ENCODE assay signal across 8 mouse cellular contexts in genomic region chrX:53057054-53057759, GRCm38 (mm10).
A peak's percentile ranks its signal among the peaks of the same experiment; 100 is the strongest.
DNase-seq lines count a peak whose midpoint lies in the region; ATAC-seq and TF ChIP-seq lines count a peak whose summit lies in the region.

No protein-coding gene starts in this region.

- H3K27ac ChIP-seq in intestine, postnatal 0 days (ENCODE audit: low read depth, low read length): peak overlapping the region; percentile 70
- peak overlapping the region; percentile 95 for H3K27ac ChIP-seq in limb, embryonic 14.5 days (replicated peaks; ENCODE audit: low read depth, low read length)
- peak overlapping the region; percentile 63 for H3K27ac ChIP-seq in midbrain, embryonic 15.5 days
- peak overlapping the region; percentile 62 for H3K27ac ChIP-seq in spleen, adult 2 months (ENCODE audit: insufficient read depth, low read length)

- 17% methylated on average over 32 of the region's 42 CpGs for WGBS in intestine, postnatal 0 days
- 22% methylated on average over 16 of the region's 42 CpGs for WGBS in limb, embryonic 14.5 days
- 16% methylated on average over 36 of the region's 42 CpGs for WGBS in midbrain, embryonic 15.5 days
- WGBS in spleen, adult 2 months: 22% methylated on average over 41 of the region's 42 CpGs

- H3K36me3 ChIP-seq in intestine, postnatal 0 days (ENCODE audit: control insufficient read depth, insufficient read depth): no peaks in the 10 kb centered on the region
- peaks cover 12% of the 10 kb centered on the region for H3K36me3 ChIP-seq in limb, embryonic 14.5 days (ENCODE audit: control insufficient read depth, insufficient read depth, low read length)
- no peaks in the 10 kb centered on the region for H3K36me3 ChIP-seq in midbrain, embryonic 15.5 days (replicated peaks)
- H3K36me3 ChIP-seq in spleen, adult 2 months (ENCODE audit: control insufficient read depth, insufficient read depth, low read length): no peaks in the 10 kb centered on the region

- ATAC-seq in granulocyte monocyte progenitor cell, adult 5-6 weeks (replicated peaks; ENCODE audit: poor library complexity, severe bottlenecking): peak; percentile 87
- ATAC-seq in intestine, postnatal 0 days: peak; percentile 82
- peak; percentile 79 for ATAC-seq in limb, embryonic 14.5 days (ENCODE audit: low FRiP score, low read depth)
- ATAC-seq in midbrain, embryonic 15.5 days (replicated peaks): peak; percentile 93

- H3K9me3 ChIP-seq in intestine, postnatal 0 days (ENCODE audit: control insufficient read depth): no peaks in the 10 kb centered on the region
- H3K9me3 ChIP-seq in limb, embryonic 14.5 days (ENCODE audit: control insufficient read depth, low read length): no peaks in the 10 kb centered on the region
- no peaks in the 10 kb centered on the region for H3K9me3 ChIP-seq in midbrain, embryonic 15.5 days

- peak; percentile 55 for DNase-seq in layer of hippocampus, adult 11-12 months (ENCODE audit: low spot score)
- DNase-seq in layer of hippocampus, adult 9-10 months (ENCODE audit: low spot score): no peak
- peak; percentile 87 for DNase-seq in embryo, embryonic 9.5 days (ENCODE audit: extremely low spot score)
- DNase-seq in limb, embryonic 14.5 days (ENCODE audit: low spot score): peak; percentile 89
- DNase-seq in spleen, adult 2 months (ENCODE audit: low read depth in 1 of 2, low spot score in 2 of 2): peak; percentile 18 to 72

- H3K27me3 ChIP-seq in intestine, postnatal 0 days (replicated peaks; ENCODE audit: control insufficient read depth, insufficient read depth, low read length): 0 out of 2 replicates have a peak, but pooled peaks cover 5% of the 10 kb centered on the region
- no peaks in the 10 kb centered on the region for H3K27me3 ChIP-seq in limb, embryonic 14.5 days (ENCODE audit: control insufficient read depth, insufficient read depth, low read length)
- peaks cover 3% of the 10 kb centered on the region; the same call in 1 of the 2 replicates for H3K27me3 ChIP-seq in midbrain, embryonic 15.5 days (replicated peaks)
- 0 out of 2 replicates have a peak, but pooled peaks cover 3% of the 10 kb centered on the region for H3K27me3 ChIP-seq in spleen, adult 2 months (ENCODE audit: control insufficient read depth, insufficient read depth, low read length)

- H3K4me3 ChIP-seq in intestine, postnatal 0 days (ENCODE audit: low read depth, low read length): peak overlapping the region; percentile 60
- peak overlapping the region; percentile 61 for H3K4me3 ChIP-seq in limb, embryonic 14.5 days (replicated peaks; ENCODE audit: low read length)
- H3K4me3 ChIP-seq in midbrain, embryonic 15.5 days: peak overlapping the region; percentile 50
- H3K4me3 ChIP-seq in spleen, adult 2 months (ENCODE audit: extremely low read depth, insufficient read depth, insufficient read length): peak overlapping the region; percentile 76

- 0 out of 2 replicates have a peak, but pooled peaks have one; percentile 9 for TF ChIP-seq CTCF in intestine, postnatal 0 days (IDR thresholded peaks at IDR 0.05; ENCODE audit: low read depth)
- no peak for TF ChIP-seq CTCF in spleen, adult 2 months (IDR thresholded peaks at IDR 0.05; ENCODE audit: extremely low read depth, insufficient read depth, insufficient read length, insufficient replicate concordance)

- H3K4me2 ChIP-seq in intestine, postnatal 0 days (replicated peaks; ENCODE audit: low read depth): peak overlapping the region; percentile 70
- H3K4me2 ChIP-seq in limb, embryonic 14.5 days (replicated peaks; ENCODE audit: low read depth, low read length, severe bottlenecking): peak overlapping the region; percentile 55
- H3K4me2 ChIP-seq in midbrain, embryonic 15.5 days: peak overlapping the region; percentile 71

- H3K4me1 ChIP-seq in intestine, postnatal 0 days (replicated peaks; ENCODE audit: control insufficient read depth, insufficient read depth, low read length): no peaks in the 10 kb centered on the region
- H3K4me1 ChIP-seq in limb, embryonic 14.5 days (ENCODE audit: control insufficient read depth, insufficient read depth, low read length): peaks cover 4% of the 10 kb centered on the region; the same call in 1 of the 2 replicates
- no peaks in the 10 kb centered on the region; the same call in 1 of the 2 replicates for H3K4me1 ChIP-seq in midbrain, embryonic 15.5 days
- no peaks in the 10 kb centered on the region; the same call in 1 of the 2 replicates for H3K4me1 ChIP-seq in spleen, adult 2 months (ENCODE audit: control insufficient read depth, insufficient read depth, insufficient read length)

- TF ChIP-seq POLR2A in limb, embryonic 14.5 days (IDR thresholded peaks at IDR 0.05; ENCODE audit: borderline replicate concordance, extremely low read depth, insufficient read depth, insufficient read length): no peak; the same call in 1 of the 2 replicates
- TF ChIP-seq POLR2A in spleen, adult 2 months (IDR thresholded peaks at IDR 0.05; ENCODE audit: low read depth, low read length): no peak

- peak overlapping the region; percentile 69 for H3K9ac ChIP-seq in intestine, postnatal 0 days (ENCODE audit: low read depth, low read length)
- H3K9ac ChIP-seq in limb, embryonic 14.5 days (ENCODE audit: low read depth, low read length, severe bottlenecking): peak overlapping the region; percentile 92
- H3K9ac ChIP-seq in midbrain, embryonic 15.5 days: peak overlapping the region; percentile 44
